9 mouse cellular contexts compared by ENCODE assay signal in genomic region chr10:5800490-5800889, GRCm38 (mm10). TPM values are rescaled to one million over a fixed set of nuclear protein-coding genes. Genes with fewer than 3 reads are reported as not detected.
DNase-seq lines count a peak whose midpoint lies in the region; ATAC-seq and TF ChIP-seq lines count a peak whose summit lies in the region.
"Had no signal": no experiment of that assay in that cellular context is flagged by ENCODE, and none has a peak within 500 bp of the region (broad histone marks: within the 10 kb centered on the region; RNA-seq: fewer than 3 reads in every experiment).

No protein-coding gene starts in this region.

- peak; percentile 32 for DNase-seq in hindbrain, embryonic 11.5 days (ENCODE audit: low spot score)
- DNase-seq in midbrain, postnatal 0 days (ENCODE audit: low spot score), result peak; percentile 40
- DNase-seq in brain, adult 2 months (ENCODE audit: low read depth, low spot score), result peak; percentile 28
- DNase-seq in frontal cortex, postnatal 10 days (ENCODE audit: low spot score in 2 of 2), result no peak
- no peak for DNase-seq in cerebellum, postnatal 25 days
- DNase-seq: cerebellum, adult 9-10 months had no signal

- WGBS in hindbrain, embryonic 11.5 days, result 96% methylated on average over 1 of the region's 1 CpGs
- WGBS in hindbrain, embryonic 16.5 days, result 100% methylated on average over 1 of the region's 1 CpGs
- 95% methylated on average over 1 of the region's 1 CpGs for WGBS in midbrain, postnatal 0 days
- WGBS in midbrain, embryonic 13.5 days, result 93% methylated on average over 1 of the region's 1 CpGs

- peak; percentile 69 for TF ChIP-seq CTCF in midbrain, postnatal 0 days (IDR thresholded peaks at IDR 0.05)

- H3K4me2 ChIP-seq in hindbrain, embryonic 11.5 days (replicated peaks; ENCODE audit: low read depth, low read length), result no peak overlapping the region
- no peak overlapping the region for H3K4me2 ChIP-seq in hindbrain, embryonic 16.5 days (ENCODE audit: low read length)
- H3K4me2 ChIP-seq in midbrain, postnatal 0 days (ENCODE audit: low read depth, low read length, poor library complexity, severe bottlenecking), result no peak overlapping the region
- H3K4me2 ChIP-seq in midbrain, embryonic 13.5 days (replicated peaks), result no peak overlapping the region

- no peaks in the 10 kb centered on the region for H3K27me3 ChIP-seq in hindbrain, embryonic 11.5 days (ENCODE audit: control insufficient read depth, insufficient read depth, low read length)
- H3K27me3 ChIP-seq in hindbrain, embryonic 16.5 days (replicated peaks; ENCODE audit: control insufficient read depth, insufficient read depth, low read length), result no peaks in the 10 kb centered on the region
- H3K27me3 ChIP-seq in midbrain, postnatal 0 days (ENCODE audit: insufficient read depth, low read length), result no peaks in the 10 kb centered on the region
- H3K27me3 ChIP-seq in midbrain, embryonic 13.5 days, result no peaks in the 10 kb centered on the region

- no peaks in the 10 kb centered on the region; the same call in 1 of the 2 replicates for H3K4me1 ChIP-seq in hindbrain, embryonic 11.5 days (replicated peaks; ENCODE audit: control insufficient read depth, insufficient read depth, low read length)
- H3K4me1 ChIP-seq in hindbrain, embryonic 16.5 days (ENCODE audit: control insufficient read depth, insufficient read depth, low read depth, low read length), result peaks cover 22% of the 10 kb centered on the region
- peaks cover 4% of the 10 kb centered on the region; the same call in 1 of the 2 replicates for H3K4me1 ChIP-seq in midbrain, postnatal 0 days (ENCODE audit: insufficient read depth, low read length)
- peaks cover 39% of the 10 kb centered on the region for H3K4me1 ChIP-seq in midbrain, embryonic 13.5 days (replicated peaks)

- H3K9ac ChIP-seq in hindbrain, embryonic 11.5 days (ENCODE audit: low read depth, low read length), result no peak overlapping the region
- no peak overlapping the region for H3K9ac ChIP-seq in hindbrain, embryonic 16.5 days (ENCODE audit: low read depth, low read length)
- H3K9ac ChIP-seq in midbrain, postnatal 0 days (replicated peaks; ENCODE audit: low read length, poor library complexity, severe bottlenecking), result no peak overlapping the region
- H3K9ac ChIP-seq in midbrain, embryonic 13.5 days (replicated peaks), result no peak overlapping the region

- H3K36me3 ChIP-seq in hindbrain, embryonic 11.5 days (ENCODE audit: control insufficient read depth, insufficient read depth, low read length), result peaks cover 11% of the 10 kb centered on the region; the same call in 1 of the 2 replicates
- H3K36me3 ChIP-seq in hindbrain, embryonic 16.5 days (ENCODE audit: control insufficient read depth, insufficient read depth, low read length), result peaks cover 7% of the 10 kb centered on the region
- peaks cover 8% of the 10 kb centered on the region for H3K36me3 ChIP-seq in midbrain, postnatal 0 days (ENCODE audit: insufficient read depth, low read length)
- H3K36me3 ChIP-seq in midbrain, embryonic 13.5 days, result peaks cover 32% of the 10 kb centered on the region

- H3K27ac ChIP-seq in hindbrain, embryonic 11.5 days (ENCODE audit: low read depth, low read length), result no peak overlapping the region
- no peak overlapping the region for H3K27ac ChIP-seq in hindbrain, embryonic 16.5 days (ENCODE audit: low read depth, low read length)
- no peak overlapping the region for H3K27ac ChIP-seq in midbrain, postnatal 0 days (ENCODE audit: low read depth, low read length)
- H3K27ac ChIP-seq in midbrain, embryonic 13.5 days, result no peak overlapping the region
- H3K27ac ChIP-seq: forebrain, embryonic 10.5 days had no signal

- H3K9me3 ChIP-seq in hindbrain, embryonic 11.5 days (ENCODE audit: control insufficient read depth, low read length), result no peaks in the 10 kb centered on the region
- no peaks in the 10 kb centered on the region for H3K9me3 ChIP-seq in hindbrain, embryonic 16.5 days (ENCODE audit: control insufficient read depth, low read length)
- no peaks in the 10 kb centered on the region for H3K9me3 ChIP-seq in midbrain, postnatal 0 days (ENCODE audit: low read length)
- H3K9me3 ChIP-seq in midbrain, embryonic 13.5 days, result no peaks in the 10 kb centered on the region
- H3K9me3 ChIP-seq: forebrain, embryonic 10.5 days had no signal

- H3K4me3 ChIP-seq in hindbrain, embryonic 11.5 days (ENCODE audit: low read depth, low read length), result no peak overlapping the region
- H3K4me3 ChIP-seq in hindbrain, embryonic 16.5 days (ENCODE audit: low read length), result no peak overlapping the region
- no peak overlapping the region for H3K4me3 ChIP-seq in midbrain, postnatal 0 days (ENCODE audit: low read depth, low read length)
- H3K4me3 ChIP-seq in midbrain, embryonic 13.5 days (replicated peaks), result no peak overlapping the region
- H3K4me3 ChIP-seq: forebrain, embryonic 10.5 days had no signal

- ATAC-seq in hindbrain, embryonic 11.5 days (ENCODE audit: low FRiP score), result no peak
- ATAC-seq in hindbrain, embryonic 16.5 days, result no peak
- no peak for ATAC-seq in midbrain, postnatal 0 days (ENCODE audit: low FRiP score)
- ATAC-seq in midbrain, embryonic 13.5 days, result no peak

RNA-seq across cellular contexts. Expression of gene Fbxo5, which starts 4.9 kb away (rescaled TPM):
- 70.6 and 70.8 TPM in 2 replicates for polyA plus RNA-seq in hindbrain, embryonic 11.5 days (2014; fragmentation: Nextera tagmentation; extraction: Ambion mirVana)
- 14.3 and 17.4 TPM in 2 replicates for polyA plus RNA-seq in hindbrain, embryonic 16.5 days (2015; fragmentation: Nextera tagmentation; extraction: Ambion mirVana)
- total RNA-seq in midbrain, postnatal 0 days (2014; rRNA removed), result 3.2 and 4.2 TPM in 2 replicates
- polyA plus RNA-seq in midbrain, postnatal 0 days (2015; fragmentation: Nextera tagmentation; extraction: Ambion mirVana), result 6.0 and 7.2 TPM in 2 replicates
- 30.6 and 32.1 TPM in 2 replicates for polyA plus RNA-seq in midbrain, embryonic 13.5 days (2015; fragmentation: Nextera tagmentation; extraction: Ambion mirVana)

RNA-seq across cellular contexts. Expression of gene Mtrf1l, which starts 23.2 kb away (rescaled TPM):
- 15.7 and 16.9 TPM in 2 replicates for polyA plus RNA-seq in hindbrain, embryonic 11.5 days (2014; fragmentation: Nextera tagmentation; extraction: Ambion mirVana)
- 9.6 and 10.7 TPM in 2 replicates for polyA plus RNA-seq in hindbrain, embryonic 16.5 days (2015; fragmentation: Nextera tagmentation; extraction: Ambion mirVana)
- total RNA-seq in midbrain, postnatal 0 days (2014; rRNA removed), result 8.9 and 12.6 TPM in 2 replicates
- 5.2 and 5.4 TPM in 2 replicates for polyA plus RNA-seq in midbrain, postnatal 0 days (2015; fragmentation: Nextera tagmentation; extraction: Ambion mirVana)
- polyA plus RNA-seq in midbrain, embryonic 13.5 days (2015; fragmentation: Nextera tagmentation; extraction: Ambion mirVana), result 12.0 and 12.2 TPM in 2 replicates

Comparison
In these comparisons a context has a peak if more than half of its experiments do, and no peak if none do; other contexts are left out.
1. DNase-seq: peak in hindbrain, embryonic 11.5 days (single experiment), midbrain, postnatal 0 days (single experiment) and brain, adult 2 months (single experiment); none in frontal cortex, postnatal 10 days (0 of 2) and cerebellum, postnatal 25 days (0 of 2).